Mouse (Mus musculus): ENCODE measurements around the gene Trim61.

The Trim61 gene

DNA sequence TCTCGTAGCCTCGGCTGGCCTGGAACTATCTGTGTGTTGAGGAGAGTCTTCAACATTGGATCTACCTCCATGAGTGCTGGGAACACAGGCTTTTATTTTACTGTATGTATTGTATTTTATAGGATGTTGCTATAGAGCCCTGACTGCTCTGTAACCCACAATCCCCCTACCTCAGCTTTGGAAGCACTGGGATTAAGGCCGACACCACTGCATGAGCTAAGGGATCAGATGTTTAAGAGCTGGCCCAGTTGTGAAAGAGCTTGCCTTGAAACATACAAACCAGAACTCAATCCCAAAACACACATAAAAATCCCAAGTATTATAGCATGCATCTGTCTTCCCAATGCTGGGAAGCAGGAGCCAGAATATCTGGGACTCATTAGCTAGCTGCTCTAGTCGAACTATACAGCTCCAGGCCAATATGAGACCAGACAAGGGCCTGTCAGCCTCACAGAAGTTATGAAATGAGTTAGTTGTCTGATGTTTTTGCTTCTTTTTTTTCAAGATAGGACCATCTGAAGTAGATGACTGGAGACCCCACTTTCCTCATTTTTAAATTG, 19.4 kb downstream of the Trim61 start:
- DNase-seq (ENCODE audit: low read depth, low spot score) = no peak

DNA sequence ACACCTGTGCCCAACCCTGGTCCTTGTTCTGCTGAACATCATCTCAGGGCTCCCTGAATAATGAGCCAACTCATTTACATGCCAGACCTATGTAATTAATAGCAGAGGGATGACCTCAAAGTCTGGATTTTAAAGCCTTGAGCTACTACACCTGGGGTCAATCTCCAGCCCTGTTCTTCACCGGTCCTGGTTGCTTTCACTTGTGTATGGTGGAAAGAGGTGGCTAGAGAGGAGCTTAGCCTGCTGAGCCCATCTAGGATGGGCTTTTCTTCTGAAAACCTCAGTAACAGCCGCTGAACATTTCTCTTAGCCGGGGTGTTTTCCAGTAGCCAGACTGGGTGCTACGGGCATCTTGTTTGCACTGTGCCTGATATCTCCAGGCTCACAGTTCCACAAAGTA, 30.6 kb downstream of the Trim61 start, which contains the start of gene Trim75:
Trim75 (minus strand) TSS at position 101 of the 400 bp plus-strand sequence.
- no peak for DNase-seq (ENCODE audit: low read depth, low spot score)

GRCm38 (mm10) chr8:64983150-64983897, 35.0 kb downstream of the Trim61 start:
- peak; percentile 58 for DNase-seq (ENCODE audit: low read depth, low spot score)

Data from R1 (cell line).